Comparison of ENCODE assay signal across 28 mouse cellular contexts in genomic region chr9:51144218-51144617, GRCm38 (mm10). TPM values are rescaled to one million over a fixed set of nuclear protein-coding genes. Genes with fewer than 3 reads are reported as not detected.
DNase-seq lines count a peak whose midpoint lies in the region; ATAC-seq and TF ChIP-seq lines count a peak whose summit lies in the region.
"Had no signal": no experiment of that assay in that cellular context is flagged by ENCODE, and none has a peak within 500 bp of the region (broad histone marks: within the 10 kb centered on the region; RNA-seq: fewer than 3 reads in every experiment).

No protein-coding gene starts in this region.

- H3K27ac ChIP-seq in liver, embryonic 14.5 days = no peak overlapping the region
- no peak overlapping the region for H3K27ac ChIP-seq in liver, embryonic 11.5 days (ENCODE audit: low read depth, low read length)
- no peak overlapping the region for H3K27ac ChIP-seq in cortical plate, adult 2 months (ENCODE audit: insufficient read depth, low read length)
- H3K27ac ChIP-seq: embryonic facial prominence, embryonic 10.5 days; forebrain, embryonic 12.5 days; hindbrain, postnatal 0 days; limb, embryonic 13.5 days; liver, embryonic 15.5 days; midbrain, embryonic 12.5 days; neural tube, embryonic 12.5 days had no signal

- no peaks in the 10 kb centered on the region for H3K9me3 ChIP-seq in liver, embryonic 14.5 days (ENCODE audit: control insufficient read depth, low read length)
- no peaks in the 10 kb centered on the region for H3K9me3 ChIP-seq in liver, embryonic 11.5 days (ENCODE audit: control insufficient read depth, low read length)
- no peaks in the 10 kb centered on the region for H3K9me3 ChIP-seq in E14TG2a.4 (ENCODE audit: low read length)
- H3K9me3 ChIP-seq: embryonic facial prominence, embryonic 10.5 days; forebrain, embryonic 12.5 days; heart, embryonic 12.5 days; limb, embryonic 13.5 days; liver, embryonic 15.5 days; midbrain, embryonic 12.5 days; neural tube, embryonic 12.5 days had no signal

- no peaks in the 10 kb centered on the region for H3K27me3 ChIP-seq in liver, embryonic 14.5 days (ENCODE audit: control insufficient read depth, insufficient read depth, low read length)
- no peaks in the 10 kb centered on the region for H3K27me3 ChIP-seq in liver, embryonic 11.5 days (replicated peaks; ENCODE audit: control insufficient read depth, insufficient read depth, low read length)
- H3K27me3 ChIP-seq in E14TG2a.4 (ENCODE audit: insufficient read depth, low read length) = peaks cover 13% of the 10 kb centered on the region
- H3K27me3 ChIP-seq: limb, embryonic 13.5 days; liver, embryonic 15.5 days; midbrain, embryonic 12.5 days; neural tube, embryonic 12.5 days had no signal

- no peak overlapping the region for H3K4me3 ChIP-seq in liver, embryonic 14.5 days (ENCODE audit: insufficient read depth in 1 of 2, low read depth in 2 of 2, low read length in 2 of 2)
- H3K4me3 ChIP-seq in liver, embryonic 11.5 days (ENCODE audit: low read depth, low read length) = no peak overlapping the region
- no peak overlapping the region for H3K4me3 ChIP-seq in E14TG2a.4 (replicated peaks; ENCODE audit: low read length)
- no peak overlapping the region for H3K4me3 ChIP-seq in cortical plate, adult 2 months (ENCODE audit: insufficient read depth, low read length)
- H3K4me3 ChIP-seq: embryonic facial prominence, embryonic 10.5 days; forebrain, embryonic 12.5 days; heart, embryonic 12.5 days; limb, embryonic 13.5 days; liver, embryonic 15.5 days; midbrain, embryonic 12.5 days; neural tube, embryonic 12.5 days had no signal

- no peak overlapping the region for H3K9ac ChIP-seq in liver, embryonic 14.5 days (replicated peaks)
- no peak overlapping the region for H3K9ac ChIP-seq in liver, embryonic 11.5 days (ENCODE audit: low read depth, low read length)
- H3K9ac ChIP-seq: forebrain, embryonic 12.5 days; heart, embryonic 12.5 days; limb, embryonic 13.5 days; liver, embryonic 15.5 days; midbrain, embryonic 12.5 days; neural tube, embryonic 12.5 days had no signal

- no peak for TF ChIP-seq EP300 in liver, embryonic 14.5 days (IDR thresholded peaks at IDR 0.05; ENCODE audit: low read depth)

- no peaks in the 10 kb centered on the region for H3K36me3 ChIP-seq in liver, embryonic 14.5 days (replicated peaks; ENCODE audit: control insufficient read depth, insufficient read depth, low read depth)
- H3K36me3 ChIP-seq in liver, embryonic 11.5 days (ENCODE audit: control insufficient read depth, insufficient read depth, low read length) = no peaks in the 10 kb centered on the region
- no peaks in the 10 kb centered on the region for H3K36me3 ChIP-seq in E14TG2a.4 (ENCODE audit: insufficient read depth, low read length)
- H3K36me3 ChIP-seq: embryonic facial prominence, embryonic 10.5 days; forebrain, embryonic 12.5 days; heart, embryonic 12.5 days; limb, embryonic 13.5 days; liver, embryonic 15.5 days; midbrain, embryonic 12.5 days; neural tube, embryonic 12.5 days had no signal

- H3K4me1 ChIP-seq in liver, embryonic 14.5 days (replicated peaks; ENCODE audit: control insufficient read depth in 2 of 2, insufficient read depth in 2 of 2, low read length in 1 of 2) = peaks cover 0 to 2% of the 10 kb centered on the region in 2 experiments; a peak in 1 of 4 replicates
- no peaks in the 10 kb centered on the region for H3K4me1 ChIP-seq in liver, embryonic 11.5 days (replicated peaks; ENCODE audit: control insufficient read depth, insufficient read depth, low read length)
- H3K4me1 ChIP-seq in E14TG2a.4 (replicated peaks; ENCODE audit: low read depth, low read length) = no peaks in the 10 kb centered on the region
- H3K4me1 ChIP-seq in cortical plate, adult 2 months (ENCODE audit: control insufficient read depth, insufficient read depth, low read length) = no peaks in the 10 kb centered on the region
- H3K4me1 ChIP-seq: forebrain, embryonic 12.5 days; liver, embryonic 15.5 days; midbrain, embryonic 12.5 days; neural tube, embryonic 12.5 days had no signal

- intact Hi-C loops in heart, postnatal 14 days (cut with DNase I) = no loop called here

- WGBS in liver, embryonic 14.5 days (ENCODE audit: insufficient replicate concordance) = 56% methylated on average over 6 of the region's 6 CpGs
- WGBS in liver, embryonic 11.5 days = 69% methylated on average over 6 of the region's 6 CpGs

- ATAC-seq in liver, embryonic 14.5 days (ENCODE audit: insufficient read depth) = no peak
- no peak for ATAC-seq in liver, embryonic 11.5 days (replicated peaks; ENCODE audit: low FRiP score)
- ATAC-seq: hindbrain, postnatal 0 days had no signal

- DNase-seq in heart, adult 11 months = peak; percentile 62
- DNase-seq in heart, postnatal 14 days = no peak
- DNase-seq in liver, embryonic 14.5 days (ENCODE audit: low read depth in 3 of 3, low spot score in 3 of 3) = no peak
- DNase-seq in liver, embryonic 11.5 days (ENCODE audit: low spot score) = no peak
- DNase-seq in cerebellum, postnatal 36 days = no peak
- DNase-seq: adrenal gland, postnatal 10 days; cerebellum, adult 2 months; cerebellum, postnatal 25 days; heart, postnatal 10 days; kidney, adult 2 months; kidney, postnatal 25 days; right cerebral cortex, postnatal 14 days had no signal

- TF ChIP-seq CTCF in liver, embryonic 14.5 days (IDR thresholded peaks at IDR 0.05; ENCODE audit: low read depth) = peak; percentile 14; the same call in 1 of the 2 replicates
- TF ChIP-seq CTCF in E14TG2a.4 (conservative IDR thresholded peaks at IDR 0.05; ENCODE audit: low read length) = peak; percentile 19; the same call in 1 of the 2 replicates
- 0 out of 2 replicates have a peak, but pooled peaks have one; percentile 2 for TF ChIP-seq CTCF in cortical plate, adult 2 months (IDR thresholded peaks at IDR 0.05; ENCODE audit: extremely low read depth, insufficient read depth, low read length)

- TF ChIP-seq POLR2A in cortical plate, adult 2 months (IDR thresholded peaks at IDR 0.05; ENCODE audit: extremely low read depth, insufficient read depth, low read length) = no peak

- no peak overlapping the region for H3K4me2 ChIP-seq in liver, embryonic 14.5 days (ENCODE audit: low read depth)
- H3K4me2 ChIP-seq in liver, embryonic 11.5 days = no peak overlapping the region
- H3K4me2 ChIP-seq: forebrain, embryonic 12.5 days; heart, embryonic 12.5 days; limb, embryonic 13.5 days; liver, embryonic 15.5 days; midbrain, embryonic 12.5 days; neural tube, embryonic 12.5 days had no signal

RNA-seq across cellular contexts. Expression of gene Gm32742, which starts 21.1 kb away (rescaled TPM):
- total RNA-seq in heart, postnatal 14 days (2021) = not detected
- 0.01 and 0.02 TPM in 2 replicates for polyA plus RNA-seq in liver, embryonic 14.5 days (2012; rRNA removed)
- polyA plus RNA-seq in liver, embryonic 14.5 days (2014; fragmentation: Nextera tagmentation; extraction: Ambion mirVana) = 0.01 TPM in 1 of 2 replicates, not detected in the other
- polyA plus RNA-seq in liver, embryonic 11.5 days (2014; fragmentation: Nextera tagmentation; extraction: Ambion mirVana) = 0.04 TPM in 1 of 2 replicates, not detected in the other
- polyA plus RNA-seq in cortical plate, adult 2 months (2012; rRNA removed) = 0.02 TPM in 2 replicates
- total RNA-seq: adrenal gland, postnatal 10 days; gastrocnemius, adult 8-10 months; heart, postnatal 10 days; hindbrain, postnatal 0 days; left cerebral cortex, adult 18-20 months; left cerebral cortex, postnatal 25 days; megakaryocyte, adult 5-6 weeks had no signal
- polyA plus RNA-seq: heart, embryonic 12.5 days; hindbrain, embryonic 11.5 days; limb, embryonic 13.5 days; liver, embryonic 15.5 days; midbrain, embryonic 12.5 days had no signal

RNA-seq across cellular contexts. Expression of gene 4833427G06Rik, which starts 42.3 kb away (rescaled TPM):
- not detected for total RNA-seq in heart, postnatal 14 days (2021)
- not detected in 2 replicates for polyA plus RNA-seq in liver, embryonic 14.5 days (2012; rRNA removed)
- not detected in 2 replicates for polyA plus RNA-seq in liver, embryonic 14.5 days (2014; fragmentation: Nextera tagmentation; extraction: Ambion mirVana)
- not detected in 2 replicates for polyA plus RNA-seq in liver, embryonic 11.5 days (2014; fragmentation: Nextera tagmentation; extraction: Ambion mirVana)
- polyA plus RNA-seq in cortical plate, adult 2 months (2012; rRNA removed) = 0.11 and 0.35 TPM in 2 replicates
- total RNA-seq: adrenal gland, postnatal 10 days; gastrocnemius, adult 8-10 months; heart, postnatal 10 days; left cerebral cortex, adult 18-20 months; left cerebral cortex, postnatal 25 days; megakaryocyte, adult 5-6 weeks had no signal
- polyA plus RNA-seq: embryonic facial prominence, embryonic 10.5 days; heart, embryonic 12.5 days; kidney, adult 2 months; limb, embryonic 13.5 days; liver, embryonic 15.5 days; midbrain, embryonic 12.5 days; urinary bladder, adult 2 months had no signal
